Mouse (Mus musculus) lung, embryonic 14.5 days (tissue): Measurements from ENCODE around the gene Mrpl28. TPM values are rescaled to one million over a fixed set of nuclear protein-coding genes. Genes with fewer than 3 reads are reported as not detected.

Experiments
- ATAC-seq: fragments of 200-750 bp; cut with Nextera tagmentation; 2 replicates; pipeline ENCODE4 v1.8.0; 2017; ENCODE audit warnings: mild to moderate bottlenecking, moderate TSS enrichment, moderate library complexity; ENCODE audit not compliant: insufficient read depth
- DNase-seq: peaks from one replicate; pipeline ENCODE4 v3.0.0-alpha.2; 2015
- H3K27ac ChIP-seq: fragments of 300-500 bp; sonication (generic); 2 replicates; pipeline ENCODE4 v1.5.1; 2014; ENCODE audit warnings: low read depth, mild to moderate bottlenecking, moderate library complexity
- H3K27me3 ChIP-seq: fragments of 300-500 bp; sonication (generic); 2 replicates; pipeline ENCODE4 v1.6.1; 2014; ENCODE audit warnings: low read length, control low read depth; ENCODE audit not compliant: insufficient read depth
- H3K36me3 ChIP-seq: fragments of 300-500 bp; sonication (generic); 2 replicates; pipeline ENCODE4 v1.6.1; 2014; ENCODE audit warnings: control low read depth; ENCODE audit not compliant: insufficient read depth
- H3K4me1 ChIP-seq: fragments of 300-500 bp; sonication (generic); 2 replicates; pipeline ENCODE4 v1.6.1; 2014; ENCODE audit warnings: antibody characterized with exemption, control low read depth; ENCODE audit not compliant: insufficient read depth
- H3K4me2 ChIP-seq: fragments of 300-500 bp; sonication (generic); 2 replicates; pipeline ENCODE4 v1.6.1; 2014; ENCODE audit warnings: mild to moderate bottlenecking
- H3K4me3 ChIP-seq: fragments of 300-500 bp; sonication (generic); 2 replicates; pipeline ENCODE4 v1.5.1; 2014; ENCODE audit warnings: low read depth, low read length
- H3K9ac ChIP-seq: fragments of 300-500 bp; sonication (generic); 2 replicates; pipeline ENCODE4 v1.6.1; 2014
- H3K9me3 ChIP-seq: fragments of 300-500 bp; sonication (generic); 2 replicates; pipeline ENCODE4 v1.6.1; 2016; ENCODE audit warnings: low read depth, low read length, control low read depth
- CTCF ChIP-seq: IDR thresholded peaks from 2 replicates; pipeline ENCODE4 v1.5.1; 2016; ENCODE audit warnings: antibody characterized with exemption, low read depth
- WGBS: fragments of 180-500 bp; shearing (Covaris S2); extraction: QIAGEN DNeasy Blood & Tissue Kit; methylation state at CpG from one replicate; pipeline ENCODE4 v1.1.7; 2014; 5-methylcytosine and 5-hydroxymethylcytosine counted together
- polyA plus RNA-seq: library from polyadenylated mRNA; unstranded; fragments of >200 nt; fragmentation: Nextera tagmentation; extraction: Ambion mirVana; gene quantifications from 2 replicates; pipeline ENCODE4 v1.2.1, GENCODE M21; 2014

Mrpl28 gene
- polyA plus RNA-seq, result 210 and 217 TPM in 2 replicates

DNA sequence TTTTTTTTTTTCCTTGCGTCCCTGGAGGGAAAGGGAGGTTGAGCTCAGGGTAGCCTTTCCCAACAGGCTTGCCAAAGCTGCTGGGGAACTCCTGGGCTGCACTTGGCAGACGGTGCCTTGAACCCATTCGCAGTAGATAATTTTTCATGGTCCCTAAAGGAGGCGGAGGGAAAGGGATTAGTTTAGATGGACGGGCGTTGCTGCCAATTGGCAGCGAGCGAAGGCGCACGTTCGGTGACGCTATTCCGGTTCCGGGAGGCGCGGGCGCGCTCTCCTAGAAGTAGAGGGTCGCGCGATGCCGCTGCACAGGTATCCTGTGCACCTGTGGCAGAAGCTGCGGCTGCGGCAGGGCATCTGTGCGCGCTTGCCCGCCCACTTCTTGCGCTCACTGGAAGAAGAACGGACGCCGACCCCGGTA is at the start of gene Mrpl28:
Gene Mrpl28, plus strand, starts transcription at position 234 of the 418 bp plus-strand sequence.
- Histone ChIP-seq H3K4me2 (peak within 1 kb of the TSS; percentile 93), H3K4me3 (peak within 1 kb of the TSS; percentile 90), H3K4me1 (0 out of 2 replicates have a peak, but pooled peaks cover 6% of the 10 kb centered on the region), H3K9ac (peak within 1 kb of the TSS; percentile 77), H3K9me3 (no peaks in the 10 kb centered on the region), H3K27me3 (0 out of 2 replicates have a peak, but pooled peaks cover 5% of the 10 kb centered on the region), H3K36me3 (peaks cover 26% of the 10 kb centered on the region), H3K27ac (0 out of 2 replicates have a peak within 1 kb of the TSS, but pooled peaks have one; percentile 30)
- peak; percentile 81 for ATAC-seq
- DNase-seq, result peak; percentile 99
- no peak for TF ChIP-seq CTCF
- 0% methylated on average over 32 of the region's 32 CpGs for WGBS

DNA sequence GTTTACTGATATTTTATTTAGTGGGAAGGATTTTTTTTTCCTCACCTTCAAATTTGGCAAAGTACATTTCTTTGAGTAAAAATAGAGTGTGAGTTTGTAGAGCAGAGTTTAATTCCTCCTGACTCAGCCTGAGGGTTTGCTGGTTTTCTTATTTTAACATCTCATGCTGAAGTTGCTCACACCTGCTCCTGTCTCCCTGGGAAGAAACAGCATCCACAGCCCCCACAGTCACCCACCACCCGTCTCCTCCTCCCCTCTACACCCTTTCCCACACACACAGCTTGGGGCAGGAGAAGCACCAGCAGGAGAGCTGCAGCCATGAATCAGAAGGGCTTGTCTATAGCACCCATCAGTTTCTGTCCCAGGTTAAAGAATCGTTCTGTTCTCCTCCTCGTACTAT is 48.1 kb upstream of the Mrpl28 start:
- Histone ChIP-seq H3K4me3 (no peak overlapping the region), H3K36me3 (no peaks in the 10 kb centered on the region), H3K27me3 (no peaks in the 10 kb centered on the region), H3K27ac (no peak overlapping the region), H3K4me2 (no peak overlapping the region), H3K9me3 (no peaks in the 10 kb centered on the region), H3K4me1 (no peaks in the 10 kb centered on the region), H3K9ac (no peak overlapping the region)
- ATAC-seq, result no peak
- WGBS, result 56% methylated on average over 3 of the region's 3 CpGs
- no peak for TF ChIP-seq CTCF
- no peak for DNase-seq

DNA sequence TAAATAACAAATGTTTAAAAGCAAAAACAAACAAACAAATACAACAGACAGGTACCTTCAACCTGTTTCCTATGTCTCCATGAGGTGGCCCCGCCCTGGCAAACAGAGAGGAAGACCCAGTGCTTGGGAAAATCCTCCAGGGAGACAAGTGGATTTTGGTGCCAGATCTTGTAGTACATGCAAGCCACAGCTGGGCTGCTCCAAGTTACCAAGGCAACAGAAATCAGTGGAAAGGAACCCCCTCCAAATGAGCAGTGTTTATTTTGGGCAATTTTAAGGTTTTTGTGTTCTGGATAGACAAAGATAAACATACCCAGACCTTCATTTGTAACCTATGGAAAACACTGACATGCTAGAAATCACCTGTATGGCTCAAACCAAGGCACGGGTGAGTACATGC is 44.4 kb upstream of the Mrpl28 start:
- H3K4me1 ChIP-seq, result no peaks in the 10 kb centered on the region
- no peaks in the 10 kb centered on the region for H3K36me3 ChIP-seq
- TF ChIP-seq CTCF, result no peak
- H3K9ac ChIP-seq, result no peak overlapping the region
- no peak overlapping the region for H3K4me2 ChIP-seq
- no peak overlapping the region for H3K4me3 ChIP-seq
- no peak overlapping the region for H3K27ac ChIP-seq
- ATAC-seq (no peak), DNase-seq (no peak)
- H3K27me3 ChIP-seq, result no peaks in the 10 kb centered on the region
- H3K9me3 ChIP-seq, result no peaks in the 10 kb centered on the region
- 73% methylated on average over 2 of the region's 2 CpGs for WGBS

DNA sequence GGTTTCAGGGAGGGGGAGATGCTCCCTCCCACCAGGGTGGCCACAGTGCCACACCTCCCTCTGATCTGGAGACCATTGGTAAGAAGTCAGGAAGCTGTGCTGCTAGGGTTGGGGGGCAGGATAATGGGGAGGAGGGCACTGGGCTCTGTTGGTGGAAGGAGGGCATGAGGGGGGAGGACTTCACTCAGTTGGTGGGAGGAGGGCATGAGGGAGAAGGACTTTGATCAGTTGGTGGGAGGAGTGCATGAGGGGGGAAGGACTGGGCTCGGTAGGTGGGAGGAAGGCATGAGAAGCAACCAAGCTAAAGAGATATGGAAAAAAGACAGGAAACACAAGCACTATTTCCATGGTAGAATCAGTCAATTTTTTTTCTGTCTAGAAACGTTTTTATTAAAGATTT is 42.4 kb upstream of the Mrpl28 start:
- H3K4me2 ChIP-seq, result no peak overlapping the region
- H3K4me1 ChIP-seq, result no peaks in the 10 kb centered on the region
- H3K36me3 ChIP-seq, result no peaks in the 10 kb centered on the region
- H3K27me3 ChIP-seq, result no peaks in the 10 kb centered on the region
- no peak overlapping the region for H3K27ac ChIP-seq
- WGBS, result 26% methylated on average over 2 of the region's 2 CpGs
- no peak for DNase-seq
- H3K9me3 ChIP-seq, result no peaks in the 10 kb centered on the region
- TF ChIP-seq CTCF, result no peak
- H3K9ac ChIP-seq, result no peak overlapping the region
- ATAC-seq, result no peak
- no peak overlapping the region for H3K4me3 ChIP-seq

DNA sequence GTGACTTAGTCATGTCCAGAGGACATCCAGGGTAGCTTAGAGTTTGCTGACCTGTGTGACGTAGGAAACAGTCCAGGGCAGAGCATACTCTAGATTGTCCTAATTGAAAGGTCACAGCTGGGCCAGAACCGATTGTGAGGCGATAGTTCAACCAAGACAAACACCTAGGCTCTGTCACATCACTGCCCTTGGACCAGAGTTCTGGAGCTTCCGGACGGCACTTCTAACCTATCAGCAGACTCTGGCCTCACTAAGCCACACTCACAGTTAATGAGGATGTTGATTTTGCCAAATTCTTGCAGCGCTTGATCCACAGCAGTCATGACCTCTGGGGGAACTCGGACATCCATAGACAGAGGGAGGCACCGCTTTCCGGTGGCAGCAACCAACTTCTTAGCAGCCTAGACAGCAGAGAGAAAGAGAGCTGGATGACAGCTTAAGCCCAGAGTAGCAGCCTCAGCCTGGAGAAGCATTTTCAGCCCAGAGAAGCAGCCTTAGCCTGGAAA is 36.2 kb upstream of the Mrpl28 start:
- no peak for ATAC-seq
- DNase-seq, result no peak
- 0 out of 2 replicates have a peak, but pooled peaks cover 12% of the 10 kb centered on the region for H3K36me3 ChIP-seq
- H3K27ac ChIP-seq, result no peak overlapping the region
- 80% methylated on average over 9 of the region's 9 CpGs for WGBS
- no peak for TF ChIP-seq CTCF
- H3K4me1 ChIP-seq, result no peaks in the 10 kb centered on the region
- no peak overlapping the region for H3K4me3 ChIP-seq
- H3K9ac ChIP-seq, result no peak overlapping the region
- no peak overlapping the region for H3K4me2 ChIP-seq
- H3K27me3 ChIP-seq, result no peaks in the 10 kb centered on the region
- H3K9me3 ChIP-seq, result no peaks in the 10 kb centered on the region

DNA sequence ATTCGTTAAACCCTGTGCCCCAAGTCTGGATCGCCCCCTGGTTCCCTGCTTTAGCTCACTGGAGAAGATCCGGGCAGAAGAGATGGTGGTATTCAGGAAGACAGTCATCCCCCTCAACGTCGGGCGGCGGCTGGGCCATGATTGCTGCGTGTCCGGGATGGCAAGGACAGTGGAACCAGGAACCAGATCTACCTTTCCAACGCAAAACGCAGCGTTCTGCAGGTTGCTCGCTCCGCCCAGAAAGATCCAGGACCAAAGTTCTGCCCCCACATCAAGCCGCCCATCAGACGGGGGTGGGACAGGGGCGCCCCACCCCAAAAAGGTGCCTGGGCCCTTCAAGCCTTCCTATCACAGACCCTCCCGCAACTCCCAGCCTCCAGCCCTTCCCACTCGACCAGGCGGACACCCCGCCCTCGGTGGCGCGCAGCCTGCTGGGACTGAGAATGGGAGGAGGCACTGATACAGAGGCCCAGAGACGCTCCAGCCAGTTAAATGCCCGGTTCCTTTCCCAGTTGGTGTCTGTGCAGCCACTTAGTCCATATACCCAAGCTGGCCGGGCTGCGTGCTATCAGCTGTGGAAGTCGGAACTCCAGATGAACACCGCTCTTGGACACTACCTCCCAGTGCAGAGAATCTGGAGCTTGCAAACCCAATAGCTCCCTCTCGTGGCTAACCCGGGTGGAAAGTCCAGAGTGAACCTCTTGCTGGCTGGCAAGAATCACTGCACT is 33.2 kb upstream of the Mrpl28 start, which contains the start of gene Decr2:
Gene Decr2, minus strand, starts transcription at position 433 of the 728 bp plus-strand sequence.
- peak; percentile 94 for ATAC-seq
- Histone ChIP-seq H3K4me1 (no peaks in the 10 kb centered on the region; the same call in 1 of the 2 replicates), H3K4me3 (peak within 1 kb of the TSS; percentile 58), H3K36me3 (0 out of 2 replicates have a peak, but pooled peaks cover 22% of the 10 kb centered on the region), H3K4me2 (peak within 1 kb of the TSS; percentile 85), H3K9ac (peak within 1 kb of the TSS; percentile 72), H3K27ac (peak within 1 kb of the TSS; percentile 84), H3K27me3 (no peaks in the 10 kb centered on the region), H3K9me3 (no peaks in the 10 kb centered on the region)
- 2% methylated on average over 32 of the region's 32 CpGs for WGBS
- peak; percentile 84 for TF ChIP-seq CTCF
- peak; percentile 97 for DNase-seq

DNA sequence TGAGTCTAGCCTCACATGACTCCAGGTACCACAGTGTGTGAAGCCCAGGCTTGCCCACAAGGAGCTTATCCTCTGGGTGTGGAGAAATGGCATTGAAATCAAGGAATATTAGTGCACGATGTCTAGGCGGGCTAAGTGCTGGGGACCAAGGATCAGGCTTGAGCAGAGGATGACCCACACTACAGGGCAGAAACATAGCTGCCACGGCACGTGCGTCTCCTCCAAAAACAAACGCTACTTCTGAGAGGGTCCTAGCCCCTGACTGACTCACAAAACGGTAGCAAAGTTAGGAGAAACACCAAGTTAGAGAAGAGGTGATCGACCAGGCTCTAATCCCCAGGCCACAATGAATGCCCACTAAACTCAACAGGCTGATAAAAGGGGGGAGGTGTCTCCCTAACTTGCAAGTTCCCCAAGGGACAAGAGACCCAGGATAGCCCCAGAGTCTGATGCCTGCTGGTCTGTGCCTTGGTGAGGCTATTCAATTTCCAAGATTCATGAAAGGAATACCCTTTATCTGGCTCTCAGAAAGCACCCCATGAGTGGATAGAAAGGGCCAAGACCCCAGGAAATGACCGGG is 28.7 kb upstream of the Mrpl28 start:
- no peak for DNase-seq
- Histone ChIP-seq H3K27me3 (no peaks in the 10 kb centered on the region), H3K9ac (peak overlapping the region; percentile 87), H3K4me1 (no peaks in the 10 kb centered on the region; the same call in 1 of the 2 replicates), H3K4me3 (peak overlapping the region; percentile 66), H3K4me2 (peak overlapping the region; percentile 79), H3K36me3 (0 out of 2 replicates have a peak, but pooled peaks cover 15% of the 10 kb centered on the region), H3K9me3 (no peaks in the 10 kb centered on the region), H3K27ac (peak overlapping the region; percentile 83)
- no peak for ATAC-seq
- no peak for TF ChIP-seq CTCF
- 13% methylated on average over 9 of the region's 9 CpGs for WGBS
